Mouse (Mus musculus): ENCODE measurements around the gene Limd2. TPM values are rescaled to one million over a fixed set of nuclear protein-coding genes. Genes with fewer than 3 reads are reported as not detected.

The Limd2 gene
- total RNA-seq, 4 experiments from 2014 or later: 79.3 to 90.2 (median 86.9) TPM

DNA sequence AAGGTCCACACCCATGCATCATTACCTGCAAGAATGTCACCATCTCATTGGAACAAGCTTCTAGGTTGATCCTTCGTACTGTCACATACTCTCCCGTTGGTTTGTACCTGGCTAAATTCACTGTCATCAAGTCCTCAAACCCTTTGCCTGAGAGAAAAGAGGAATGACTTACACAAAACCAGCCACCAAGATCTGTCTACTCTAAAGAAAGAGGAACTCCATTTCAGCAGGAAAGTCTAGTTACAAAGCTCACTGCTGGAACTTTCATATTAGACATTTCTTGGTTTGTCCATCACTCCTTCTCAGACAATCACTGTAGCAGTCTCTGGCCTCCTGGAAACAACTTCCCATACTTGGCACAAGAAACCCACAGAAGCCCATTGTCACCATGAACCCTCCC lies 12.6 kb upstream of the Limd2 start:
- no peak for DNase-seq (ENCODE audit: low spot score in 2 of 2)

DNA sequence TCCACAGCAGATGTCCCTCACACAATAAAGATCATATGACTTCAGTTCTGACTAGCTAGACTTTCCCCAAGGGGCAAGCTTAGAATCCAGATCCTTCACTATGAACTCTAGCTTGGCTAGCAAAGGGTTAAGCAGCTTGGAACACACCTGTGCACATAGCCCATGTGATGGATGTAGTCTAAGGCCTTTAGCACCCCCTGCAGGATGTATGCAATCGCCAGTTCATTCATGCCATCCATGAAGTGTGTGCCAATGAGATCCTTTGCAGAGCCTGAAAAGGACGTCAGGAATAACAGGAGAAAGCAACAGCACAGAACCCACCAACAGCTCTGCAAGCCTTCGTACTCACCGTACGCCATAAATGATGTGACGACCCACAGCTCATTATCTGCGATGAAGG lies 10.1 kb upstream of the Limd2 start:
- DNase-seq (ENCODE audit: low spot score in 2 of 2): no peak

DNA sequence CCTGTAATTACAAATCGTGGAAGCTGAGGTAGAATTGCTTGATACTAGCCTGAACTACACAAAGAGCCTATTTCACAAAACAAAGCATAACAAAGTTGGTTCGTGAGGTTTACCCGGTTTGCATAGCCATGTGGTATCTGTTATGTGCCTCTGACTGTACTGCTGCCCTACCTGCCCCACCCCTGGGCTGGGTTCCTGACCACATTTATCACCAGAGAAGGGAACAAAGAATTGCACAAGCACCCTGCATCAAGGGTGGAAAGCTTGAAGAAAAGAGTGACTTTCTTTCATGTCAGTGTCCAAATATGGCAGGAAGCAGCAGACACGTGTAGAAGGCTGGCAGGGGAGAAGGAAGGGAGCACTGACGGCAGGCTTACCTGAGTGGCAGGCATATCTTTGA lies 6.8 kb upstream of the Limd2 start:
- no peak for DNase-seq (ENCODE audit: low spot score in 2 of 2)

DNA sequence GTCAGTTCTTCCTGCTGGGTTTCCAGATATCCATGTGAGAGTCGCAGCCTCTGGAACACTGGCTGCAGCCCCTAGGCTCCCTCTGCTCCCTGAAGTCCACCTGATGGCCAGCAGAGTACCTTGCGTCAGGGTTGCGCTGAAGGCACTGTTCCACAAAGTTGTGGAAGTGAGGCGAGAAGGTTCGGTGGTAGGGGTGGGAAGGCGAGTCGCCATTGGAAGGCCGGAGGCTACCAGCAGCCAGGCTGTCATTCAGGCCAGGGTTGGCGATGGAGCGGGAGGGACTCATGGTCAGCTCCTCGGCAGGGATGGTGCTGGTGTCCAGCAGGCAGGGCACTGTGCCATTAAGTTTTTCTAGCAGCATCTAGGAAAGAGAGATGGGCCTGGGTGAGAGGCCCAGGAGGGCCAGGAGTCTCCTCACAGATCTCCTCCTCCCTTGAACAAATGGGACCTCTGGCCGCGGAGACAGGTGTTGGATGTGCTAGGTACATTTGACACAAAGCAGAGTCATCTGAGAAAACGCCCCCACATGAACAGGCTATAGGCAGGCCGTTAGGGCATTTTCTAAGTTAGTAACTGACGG lies 4.0 kb upstream of the Limd2 start:
- no peak for DNase-seq (ENCODE audit: low spot score in 2 of 2)

DNA sequence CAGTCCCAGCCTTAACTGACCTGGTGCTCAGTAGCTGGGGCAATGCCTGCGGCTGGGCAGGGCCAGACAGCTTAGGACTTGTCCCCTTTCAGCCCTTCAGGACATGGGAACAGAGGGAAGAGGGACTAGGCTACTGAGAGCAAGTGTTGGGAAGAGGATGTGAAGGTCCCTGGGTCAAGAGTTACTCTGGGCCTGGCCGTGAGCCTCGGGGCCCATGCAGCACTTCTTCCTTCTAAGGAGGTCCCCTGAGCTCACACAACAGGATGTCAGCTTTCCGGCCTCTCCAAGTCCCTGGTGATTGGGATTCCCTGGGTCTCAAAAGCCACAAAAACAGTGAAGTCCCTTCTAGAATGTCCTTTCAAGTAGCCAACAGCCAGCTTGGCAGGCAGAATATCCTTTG lies 2.9 kb upstream of the Limd2 start:
- DNase-seq (ENCODE audit: low spot score in 2 of 2): no peak

DNA sequence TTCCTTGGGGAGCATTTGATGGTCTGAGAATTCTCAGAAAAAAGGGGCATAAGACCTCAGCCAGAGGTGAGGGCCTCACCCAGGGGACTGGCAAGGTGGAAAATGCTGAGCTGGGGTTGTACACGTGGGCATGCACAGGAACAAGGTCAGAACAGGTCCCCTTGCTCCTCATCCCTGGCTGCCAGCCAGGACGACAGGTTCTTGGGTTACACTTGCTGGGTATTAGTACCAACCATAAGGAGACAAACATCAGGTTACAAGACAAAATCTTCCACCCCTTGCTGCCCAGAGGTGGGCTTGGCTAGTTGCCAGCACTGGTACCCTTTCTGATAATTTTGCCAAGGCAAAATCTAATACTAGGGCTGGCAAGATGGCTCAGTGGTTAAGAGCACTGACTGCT lies 1.6 kb upstream of the Limd2 start:
- no peak for DNase-seq (ENCODE audit: low spot score in 2 of 2)

DNA sequence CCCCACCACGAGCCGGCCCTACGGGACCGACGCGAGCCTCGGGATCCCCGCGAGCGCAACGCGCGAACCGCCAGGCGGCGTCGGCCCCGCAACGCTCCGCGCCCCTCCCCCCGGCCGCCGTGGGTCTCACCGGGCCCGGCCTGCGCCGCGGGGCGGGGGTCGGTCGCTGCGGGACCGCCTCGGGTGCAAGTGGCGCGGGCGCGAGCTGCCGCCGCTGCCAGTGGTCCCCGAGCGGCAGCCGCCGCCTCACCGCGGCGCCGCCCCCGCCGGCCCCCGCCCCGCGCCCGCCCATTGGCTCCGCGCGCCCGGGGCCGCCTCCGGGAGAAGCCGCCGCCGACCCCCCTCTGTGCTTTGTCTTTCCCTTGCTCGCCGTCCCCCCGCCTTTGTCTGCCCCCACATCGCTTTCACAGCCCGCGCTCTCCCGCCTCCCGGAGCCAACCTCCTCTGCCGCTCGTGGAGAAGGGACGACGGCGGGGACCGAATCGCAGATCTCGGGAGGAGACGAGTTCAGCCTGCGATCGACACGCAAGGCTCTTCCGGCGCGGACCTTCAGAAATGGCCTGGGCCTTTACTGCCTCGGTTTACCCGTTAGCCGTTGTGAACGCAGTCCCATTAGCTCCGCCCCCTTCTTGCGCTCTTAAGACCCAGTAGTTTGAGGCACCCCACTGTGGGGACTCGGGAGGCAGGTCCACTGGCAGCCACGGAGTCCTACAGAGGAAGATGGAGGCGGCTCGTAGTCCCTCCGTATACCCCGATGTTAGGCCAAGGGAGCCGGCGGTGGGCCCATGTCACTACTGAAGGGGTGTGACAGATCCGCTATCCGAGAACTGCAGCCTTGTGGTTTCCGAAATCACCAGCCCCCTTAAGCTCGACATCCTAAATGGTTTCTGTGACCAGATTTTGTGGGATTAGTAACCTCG lies 479 bp downstream of the Limd2 start:
- peak; percentile 67 to 80 for DNase-seq (ENCODE audit: low spot score in 2 of 2)

DNA sequence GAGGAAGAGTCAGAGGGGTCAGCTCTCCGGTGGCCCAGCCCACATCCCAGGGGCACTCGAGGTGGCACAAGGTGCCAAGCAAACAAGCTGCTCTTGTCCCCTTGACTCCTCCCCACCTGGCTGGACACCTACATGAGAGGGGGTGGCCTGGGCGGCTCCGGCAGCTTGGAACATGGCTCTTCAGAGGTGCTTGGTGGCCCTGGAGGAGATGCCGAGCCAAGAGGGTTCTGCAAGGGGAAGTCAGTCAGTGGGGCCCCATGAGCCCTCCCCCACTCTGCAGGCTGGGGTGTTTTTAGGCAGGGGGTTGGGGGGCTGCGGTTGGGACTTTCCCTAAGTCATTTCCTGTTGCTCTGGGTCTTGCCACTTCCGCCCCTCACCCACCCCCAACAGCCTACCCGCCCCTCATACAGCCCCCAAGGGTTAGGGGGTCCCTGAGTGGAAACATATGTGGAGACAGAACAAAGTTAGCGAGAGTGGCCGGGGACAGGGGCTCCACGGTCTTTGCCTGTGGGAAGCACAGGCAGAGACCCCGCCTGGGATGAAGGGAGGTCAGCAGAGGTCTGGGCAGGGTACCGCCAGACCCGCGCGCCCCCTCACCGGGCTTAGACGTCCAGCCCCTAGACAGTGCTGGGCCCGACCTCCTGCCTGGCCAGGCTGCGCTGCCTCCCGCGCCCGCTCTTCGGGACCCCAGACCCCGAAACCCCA lies 1.3 kb downstream of the Limd2 start:
- peak in 1 of 2 experiments; percentile 58 for DNase-seq (ENCODE audit: low spot score in 2 of 2)

DNA sequence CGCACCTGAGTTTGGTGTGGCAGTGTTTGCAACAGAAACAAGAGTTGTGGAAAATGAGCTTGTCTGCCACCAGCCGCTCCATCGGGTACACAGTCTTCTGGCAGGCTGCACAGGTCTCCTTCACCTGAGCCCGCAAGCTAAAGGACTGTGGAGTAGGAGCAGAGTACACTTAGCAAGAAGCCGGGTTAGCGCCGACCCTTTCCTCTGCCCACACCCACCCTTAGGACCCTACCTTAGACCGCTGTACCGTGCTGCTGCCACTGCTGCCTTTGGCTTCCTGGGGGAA lies 1.8 kb downstream of the Limd2 start:
- DNase-seq (ENCODE audit: low spot score in 2 of 2): no peak

DNA sequence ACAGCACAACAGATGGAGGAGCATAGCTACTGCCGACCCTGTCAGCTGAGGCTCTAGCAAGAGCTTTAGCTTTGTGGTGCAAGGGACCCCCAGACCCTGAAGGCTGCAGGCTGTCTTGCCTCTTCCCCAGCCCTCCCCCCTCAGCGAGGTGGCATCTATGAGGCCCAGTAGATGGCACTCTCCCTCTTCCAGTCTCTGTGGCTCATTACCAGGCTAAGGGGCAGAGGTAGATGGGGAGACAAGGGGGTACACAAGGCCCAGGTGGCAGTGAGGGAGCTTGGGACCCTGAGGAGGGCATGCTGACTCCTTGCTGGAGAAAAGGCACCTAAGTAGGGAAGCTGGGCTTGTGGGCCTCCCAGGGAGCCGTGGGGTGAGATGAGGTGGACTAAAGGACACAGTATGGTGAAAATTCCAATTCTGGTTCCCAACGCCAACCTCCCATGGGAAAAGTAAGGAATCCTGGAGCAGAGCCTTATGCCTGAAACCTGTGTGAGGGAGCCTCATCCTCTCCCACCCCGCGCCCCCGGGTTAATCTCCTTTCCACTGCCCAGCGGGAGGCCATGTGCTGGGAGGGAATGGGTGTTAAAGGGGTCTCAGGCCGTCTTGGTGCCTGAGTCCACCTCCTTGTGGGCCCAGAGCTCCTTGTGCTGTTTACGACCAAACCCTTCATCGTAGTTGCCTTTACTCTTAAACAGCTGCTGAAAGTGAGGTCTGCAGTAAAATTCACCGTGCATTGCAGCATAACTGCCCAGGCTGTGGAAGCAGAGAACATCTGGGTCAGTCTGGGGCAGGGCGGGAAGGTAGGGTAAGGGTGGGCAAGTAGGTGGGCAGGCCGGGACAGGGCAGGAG lies 2.4 kb downstream of the Limd2 start:
- no peak for DNase-seq (ENCODE audit: low spot score in 2 of 2)

DNA sequence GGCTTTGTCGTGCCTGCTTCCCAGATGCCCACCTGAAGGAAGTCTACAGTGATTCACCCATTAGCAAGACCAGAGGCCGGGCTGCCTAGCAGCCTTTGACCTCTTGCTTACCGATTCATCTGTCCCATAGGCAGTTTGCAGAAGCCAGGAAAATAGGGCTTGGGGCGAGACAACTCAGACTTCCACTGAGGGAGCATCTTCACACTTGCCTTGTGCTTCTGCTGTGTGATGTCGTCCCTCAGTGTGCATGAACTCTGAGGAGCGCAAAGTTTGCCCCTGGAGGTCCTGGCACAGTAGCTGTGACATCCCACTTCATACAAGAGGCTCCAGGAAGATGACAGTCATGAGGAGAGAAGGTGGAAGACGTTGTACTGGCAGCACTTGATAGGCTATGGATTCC lies 3.5 kb downstream of the Limd2 start:
- no peak for DNase-seq (ENCODE audit: low spot score in 2 of 2)

DNA sequence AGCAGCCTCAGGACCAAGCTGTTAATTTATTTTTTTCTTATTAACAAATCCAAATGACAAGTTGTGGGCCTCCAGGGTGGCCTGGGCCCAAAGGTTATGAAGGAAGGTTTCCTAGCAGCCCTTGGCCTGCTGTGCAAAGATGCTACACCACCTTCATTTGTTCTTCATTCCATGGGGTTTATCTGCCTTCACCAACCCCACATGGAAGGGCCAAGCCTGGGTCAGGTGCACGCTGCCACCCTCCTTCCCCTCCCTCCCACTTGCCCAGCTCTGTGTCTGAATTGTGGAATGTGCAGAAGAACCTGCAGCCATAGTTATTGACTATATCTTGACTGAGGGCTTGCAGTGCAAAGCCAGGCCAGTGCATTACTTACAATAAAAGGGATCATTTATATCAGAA lies 4.4 kb downstream of the Limd2 start:
- DNase-seq (ENCODE audit: low spot score in 2 of 2): no peak

DNA sequence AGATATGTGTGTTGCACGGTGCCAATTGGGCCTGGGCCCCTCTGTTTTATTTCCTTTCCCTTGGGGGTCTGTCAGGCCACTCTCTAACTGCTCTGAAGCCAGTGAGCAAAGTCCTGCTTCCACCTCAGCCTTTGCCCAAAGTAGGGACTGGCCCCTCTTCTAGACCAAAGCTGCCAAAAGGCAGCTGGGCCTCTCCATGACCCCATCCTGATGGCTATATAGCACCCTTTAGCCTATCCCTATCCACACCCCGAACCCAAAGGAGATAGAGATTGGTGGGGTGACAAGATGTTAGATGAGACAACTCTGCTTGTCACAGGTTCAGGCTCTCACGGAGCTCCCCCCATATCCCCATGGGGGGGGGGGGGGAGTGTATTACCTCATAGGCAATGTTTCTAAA lies 4.9 kb downstream of the Limd2 start:
- DNase-seq (ENCODE audit: low spot score in 2 of 2): no peak

DNA sequence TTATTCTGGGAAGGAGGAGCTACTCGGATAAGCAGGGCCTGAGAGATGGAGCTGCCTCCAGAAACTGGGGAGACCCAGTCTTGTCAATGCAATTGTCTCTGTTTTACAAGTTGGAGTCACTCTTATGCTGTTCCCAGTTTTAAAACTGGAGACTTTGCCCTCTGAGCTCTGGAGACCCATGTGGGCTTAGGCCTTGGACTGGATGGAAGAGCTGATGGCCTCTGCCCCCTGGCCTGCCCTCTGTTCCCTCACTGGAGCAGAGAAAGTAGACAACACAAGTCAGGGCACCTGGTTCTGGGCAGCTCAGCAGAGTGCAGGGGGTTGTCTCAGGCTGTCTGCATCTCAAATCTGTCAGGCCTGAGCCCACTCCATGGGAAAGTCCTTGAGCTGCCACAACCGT lies 5.9 kb downstream of the Limd2 start:
- no peak for DNase-seq (ENCODE audit: low spot score in 2 of 2)

DNA sequence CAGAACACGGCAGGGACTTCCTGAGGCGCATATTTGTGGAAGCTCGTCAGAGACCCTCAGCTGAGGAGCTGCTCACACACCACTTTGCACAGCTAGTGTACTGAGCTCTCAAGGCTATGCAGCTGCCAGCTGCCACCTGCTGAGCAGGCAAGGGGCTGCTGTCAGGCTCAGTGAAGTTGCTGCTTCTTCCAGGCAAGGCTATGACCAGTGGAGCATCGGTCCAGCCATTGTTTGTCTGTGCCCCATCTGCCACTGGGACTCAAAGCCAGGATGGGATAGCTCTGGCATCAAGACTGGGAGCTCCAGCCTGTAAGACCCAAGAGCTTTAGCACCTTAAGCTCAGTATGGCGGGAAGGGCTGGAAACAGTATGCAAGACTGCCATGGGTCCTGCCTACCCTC lies 6.6 kb downstream of the Limd2 start:
- DNase-seq (ENCODE audit: low spot score in 2 of 2): no peak

DNA sequence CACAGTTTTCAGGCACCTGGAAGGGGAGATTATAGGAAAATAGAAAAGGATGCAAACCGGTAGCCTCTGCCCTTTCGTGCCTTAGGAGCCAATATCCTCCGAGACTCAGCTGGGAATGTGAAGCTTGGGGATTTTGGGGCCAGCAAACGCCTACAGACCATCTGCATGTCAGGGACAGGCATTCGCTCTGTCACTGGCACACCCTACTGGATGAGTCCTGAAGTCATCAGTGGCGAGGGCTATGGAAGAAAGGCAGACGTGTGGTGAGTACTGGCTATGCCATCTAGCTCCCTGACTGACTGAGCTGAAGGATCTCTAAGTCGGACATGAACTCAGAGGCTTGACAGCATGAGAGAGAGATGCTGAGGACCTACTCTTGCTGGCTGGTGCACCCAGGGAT lies 8.5 kb downstream of the Limd2 start:
- peak in 1 of 2 experiments; percentile 73 for DNase-seq (ENCODE audit: low spot score in 2 of 2)

DNA sequence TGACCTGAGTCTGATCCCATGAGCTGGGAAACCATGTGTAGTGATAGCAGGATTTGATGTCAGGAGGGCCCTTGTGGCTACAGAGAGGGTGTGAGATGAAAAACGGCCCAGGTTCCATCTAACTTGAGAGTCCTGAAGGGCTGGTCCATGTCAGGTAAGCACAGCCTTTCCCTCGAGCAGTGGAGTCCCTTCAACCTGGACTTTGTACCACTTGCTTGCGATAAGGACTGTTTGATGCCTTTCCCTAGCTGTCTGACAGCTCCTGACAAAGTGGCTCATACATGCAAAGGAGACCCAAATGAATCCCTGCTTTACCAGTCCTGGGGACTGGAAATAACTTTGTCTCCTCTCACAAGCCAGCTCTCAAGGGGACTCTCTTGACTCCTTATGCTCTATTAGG lies 9.4 kb downstream of the Limd2 start:
- DNase-seq (ENCODE audit: low spot score in 2 of 2): no peak

DNA sequence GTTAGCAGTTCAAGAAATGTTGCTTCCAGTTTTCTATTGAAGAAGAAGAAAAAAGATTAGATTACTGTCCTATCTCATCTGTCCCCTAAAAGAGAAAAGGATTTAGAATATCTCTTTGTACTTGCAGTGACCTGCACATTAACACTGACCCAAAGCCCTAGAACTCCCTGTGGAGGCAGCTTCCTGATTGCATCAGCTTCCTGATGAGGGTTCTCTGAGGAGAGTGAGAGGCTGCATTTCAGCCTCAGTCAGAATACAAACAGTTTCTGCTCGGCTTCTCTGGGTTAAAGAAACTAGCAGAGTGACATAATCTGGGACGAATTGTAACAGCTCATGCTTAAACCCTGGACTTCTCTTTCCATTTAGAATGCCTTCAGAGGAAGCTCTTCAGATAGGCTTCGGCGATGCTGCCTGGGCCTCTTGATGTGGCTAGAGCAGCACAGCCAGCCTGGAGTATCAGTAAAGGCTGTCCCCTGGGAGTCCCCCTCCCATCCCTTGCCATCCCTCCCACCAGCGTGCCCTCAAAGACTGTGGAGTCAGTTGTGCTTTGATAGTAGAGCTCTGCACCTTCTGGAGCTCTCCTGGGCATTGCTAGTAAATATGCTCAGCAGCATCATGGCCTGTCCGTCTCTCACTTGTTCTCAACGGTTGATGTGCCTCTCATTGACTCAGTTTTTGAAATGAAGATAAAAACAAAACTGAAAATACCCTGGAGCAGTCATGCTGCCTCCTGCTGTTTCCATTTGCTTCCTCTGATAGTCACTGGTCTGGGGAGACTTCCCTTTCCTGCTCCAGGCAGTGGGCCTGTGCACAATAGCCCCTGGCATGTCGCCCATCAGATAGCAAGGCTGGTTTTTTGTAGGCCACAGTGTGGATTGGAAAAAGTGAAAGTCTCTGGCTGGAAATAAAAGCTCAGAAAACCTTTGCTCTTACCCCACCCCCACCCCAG lies 25.8 kb downstream of the Limd2 start:
- peak in 1 of 2 experiments; percentile 27 for DNase-seq (ENCODE audit: low spot score in 2 of 2)

DNA sequence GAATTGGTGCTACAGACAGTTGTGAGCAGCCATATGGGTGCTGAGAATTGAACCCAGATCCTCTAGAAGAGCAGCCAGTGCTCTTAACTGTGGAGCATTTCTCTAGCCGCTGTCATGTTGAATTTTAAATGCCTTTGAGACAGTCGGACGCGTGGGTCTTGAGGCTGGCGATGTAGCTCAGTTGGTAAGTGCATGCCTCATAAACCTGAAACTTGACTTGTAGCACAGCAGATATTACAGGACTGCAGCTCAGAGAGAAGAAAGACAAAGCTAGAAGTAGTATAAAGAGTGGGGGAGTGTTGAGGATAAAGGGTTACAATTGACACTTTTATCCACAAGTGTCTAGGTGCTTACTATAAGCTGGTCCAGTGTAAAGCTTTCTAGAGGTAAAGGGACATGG lies 28.1 kb downstream of the Limd2 start:
- DNase-seq (ENCODE audit: low spot score in 2 of 2): no peak

DNA sequence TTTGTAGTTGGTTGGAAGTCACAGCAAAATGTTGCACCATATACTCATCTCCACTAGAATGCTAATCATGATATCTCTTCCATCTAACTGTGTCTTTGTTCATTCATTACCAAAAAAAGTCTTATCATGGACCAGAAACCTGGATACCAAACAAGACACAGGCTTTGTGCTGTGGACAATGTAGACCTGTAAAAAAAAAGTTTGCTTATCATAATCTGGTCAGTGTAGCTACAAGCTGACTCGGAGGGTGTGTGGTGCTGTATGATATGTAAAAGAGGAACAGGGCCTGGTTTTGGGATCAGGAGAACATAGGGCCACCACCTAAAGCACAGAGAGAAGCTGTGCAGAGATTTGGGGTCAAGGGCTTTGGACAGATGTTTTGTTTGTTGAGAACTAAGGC lies 31.2 kb downstream of the Limd2 start:
- no peak for DNase-seq (ENCODE audit: low spot score in 2 of 2)
